Mouse (Mus musculus) ES-Bruce4 (cell line): ENCODE results near the gene Zfp212.

Experiments
- CTCF ChIP-seq: IDR thresholded peaks from one replicate; pipeline ENCODE4 v1.8.1; 2011; ENCODE audit warnings: low read depth, low read length
- EP300 ChIP-seq: IDR thresholded peaks from 2 replicates; pipeline ENCODE4 v1.6.1; 2011; ENCODE audit warnings: low read depth, low read length; ENCODE audit not compliant: insufficient read depth
- POLR2A ChIP-seq: IDR thresholded peaks from one replicate; pipeline ENCODE4 v1.8.1; 2011; ENCODE audit warnings: low read length; ENCODE audit not compliant: insufficient read depth

- TF ChIP-seq EP300, result no peak
- TF ChIP-seq CTCF, result no peak
- no peak for TF ChIP-seq POLR2A
Measured at GRCm38 (mm10) chr6:47912991-47913390, 7.3 kb upstream of the Zfp212 start.
